Mouse (Mus musculus): ENCODE results near the gene Pgbd1. TPM values are rescaled to one million over a fixed set of nuclear protein-coding genes. Genes with fewer than 3 reads are reported as not detected.
"Not testable (repeated sequence)": the region's sequence is repeated elsewhere in the genome, so short reads cannot be mapped to it uniquely, and the experiment has no call there.

Gene Pgbd1
- total RNA-seq (2022) = 1 to 10 TPM in 2 of 4 experiments, under 1 TPM in 2; 0.75 to 1.9 (median 1.1) TPM

DNA sequence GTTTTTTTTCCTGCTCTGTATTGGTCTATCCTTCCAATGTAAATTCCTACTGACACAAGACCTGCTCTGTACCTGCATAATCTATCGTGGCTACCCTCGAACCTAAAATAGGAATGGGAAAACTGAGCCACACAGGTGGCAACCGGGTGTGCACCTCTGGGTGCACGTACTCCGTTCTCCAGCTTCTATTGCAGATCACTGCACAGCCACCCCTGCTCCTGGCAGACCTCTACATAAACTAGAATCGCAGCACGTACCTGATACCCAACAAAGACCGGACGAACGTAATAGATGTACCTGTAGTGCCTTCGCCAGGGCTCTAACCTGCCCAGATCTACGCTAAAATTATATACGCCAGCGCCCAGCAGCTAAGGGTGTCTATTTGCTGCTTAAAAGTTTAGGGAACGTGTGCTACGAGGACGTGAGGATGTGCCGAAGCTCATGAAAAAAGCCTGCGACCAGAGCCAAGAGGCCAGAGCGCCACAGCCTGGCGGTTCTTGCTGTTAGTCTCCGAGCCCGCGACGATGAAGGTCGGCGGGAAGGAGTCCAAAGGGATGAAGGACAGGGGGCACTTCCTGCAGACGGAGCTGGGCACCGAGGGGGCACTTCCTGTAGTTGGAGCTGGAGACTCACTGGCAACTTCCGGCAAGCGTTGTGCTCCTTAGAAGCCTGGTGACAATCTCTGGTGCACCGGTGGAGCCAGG, at the start of gene Pgbd1:
Pgbd1 (minus strand) TSS at position 556 of the 704 bp plus-strand sequence.
- DNase-seq = peak; percentile 76

DNA sequence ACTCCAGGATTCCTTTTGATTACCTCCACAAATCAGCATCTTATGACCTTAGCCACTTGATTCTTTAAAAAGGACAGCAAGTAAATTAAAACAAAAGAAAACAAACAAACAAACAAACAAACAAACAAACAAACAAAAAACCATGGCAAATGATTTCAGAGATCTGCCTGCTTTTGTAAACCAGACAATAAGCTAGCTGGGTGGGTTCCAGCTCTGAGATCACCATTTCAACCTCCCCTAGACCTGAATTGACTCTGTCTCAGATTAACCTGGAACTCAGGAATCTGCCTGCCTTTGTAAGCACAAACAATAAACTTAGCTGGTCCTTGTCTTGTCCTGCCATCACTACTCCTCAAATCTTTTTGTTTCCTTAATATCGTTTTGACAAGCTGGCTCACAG, 46.0 kb upstream of the Pgbd1 start:
- no peak for DNase-seq

DNA sequence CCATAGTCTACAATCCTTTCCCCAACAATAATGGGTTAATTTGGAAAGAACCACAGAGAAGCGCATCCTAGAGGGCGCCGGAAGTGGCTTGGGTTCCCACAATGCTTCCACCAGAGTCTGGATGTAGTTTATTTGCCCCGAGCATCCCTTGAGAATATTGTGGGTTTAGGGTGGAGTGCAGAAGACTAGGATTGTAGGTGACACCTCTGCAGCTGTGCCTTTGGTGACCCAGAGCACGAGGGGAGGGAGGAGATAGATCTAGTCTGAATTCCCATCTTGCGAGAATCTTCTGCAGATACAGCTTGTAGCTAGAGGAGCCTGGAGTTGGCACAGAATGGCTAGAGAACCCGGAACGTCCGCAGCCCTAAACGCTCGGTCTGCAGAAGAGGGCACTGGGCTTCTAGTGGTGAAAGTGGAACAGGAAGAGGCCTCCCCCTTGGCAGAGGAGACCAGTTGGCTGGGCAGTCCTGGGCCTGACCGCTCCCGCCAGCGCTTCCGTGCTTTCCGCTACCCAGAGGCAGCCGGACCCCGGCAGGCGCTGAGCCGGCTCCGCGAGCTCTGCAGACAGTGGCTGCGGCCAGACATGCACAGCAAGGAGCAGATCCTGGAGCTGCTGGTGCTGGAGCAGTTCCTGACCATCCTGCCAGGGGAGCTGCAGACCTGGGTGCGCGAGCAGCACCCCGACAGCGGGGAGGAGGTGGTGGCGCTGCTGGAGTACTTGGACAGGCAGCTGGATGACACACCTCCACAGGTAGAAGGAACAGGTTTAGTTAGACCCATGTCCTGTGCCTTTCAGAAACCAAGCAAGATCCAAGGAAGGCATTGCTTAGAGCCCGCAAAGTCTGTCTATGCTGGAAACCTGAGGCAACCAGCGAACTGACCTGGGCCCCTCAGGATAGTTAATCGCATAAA, 38.2 kb upstream of the Pgbd1 start, which contains the start of the genes Zkscan4 and Gm10065:
Zkscan4 (plus strand) TSS at position 149 of the 912 bp plus-strand sequence.
Gm10065 (minus strand) TSS at position 683 of the 912 bp plus-strand sequence.
- peak; percentile 39 for DNase-seq

DNA sequence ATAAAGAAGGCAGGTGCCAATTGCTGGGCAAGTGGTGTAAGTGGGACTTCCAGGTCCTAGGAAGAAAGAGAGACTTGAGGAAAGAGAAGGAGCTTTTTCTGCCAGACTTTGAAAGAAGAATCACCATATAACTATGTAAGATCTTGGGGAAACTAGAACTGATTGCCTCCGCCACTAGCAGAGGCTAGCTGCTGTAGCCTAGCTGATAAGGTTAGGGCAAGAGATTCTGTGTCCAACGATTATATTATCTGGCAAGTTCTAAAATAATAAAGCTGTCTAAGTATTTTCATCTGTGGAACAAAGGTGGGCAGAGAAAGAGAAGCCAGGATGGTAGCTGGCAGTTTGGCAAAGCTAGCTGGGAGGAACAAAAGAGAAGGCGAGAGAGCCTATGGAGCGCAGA, 31.6 kb upstream of the Pgbd1 start:
- DNase-seq = no peak

DNA sequence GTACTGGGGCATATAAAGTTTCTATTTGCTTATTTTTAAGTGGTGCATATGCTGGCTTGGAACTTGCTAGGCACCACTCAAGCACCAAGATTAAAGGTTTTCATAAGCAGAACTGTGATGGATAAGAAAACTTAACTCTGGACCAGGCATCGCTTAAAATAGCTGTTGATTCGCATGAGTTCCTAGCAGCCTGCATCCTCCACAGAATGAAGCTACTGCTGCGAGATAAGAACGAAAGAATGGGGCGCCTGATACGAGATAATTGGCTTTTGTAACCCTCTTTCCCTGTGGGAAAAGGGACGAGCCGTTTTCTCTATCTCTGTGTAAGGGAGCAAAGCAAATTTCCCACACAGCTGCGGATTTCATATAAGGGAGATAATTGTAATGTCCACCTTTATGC, 28.2 kb upstream of the Pgbd1 start:
- no peak for DNase-seq

DNA sequence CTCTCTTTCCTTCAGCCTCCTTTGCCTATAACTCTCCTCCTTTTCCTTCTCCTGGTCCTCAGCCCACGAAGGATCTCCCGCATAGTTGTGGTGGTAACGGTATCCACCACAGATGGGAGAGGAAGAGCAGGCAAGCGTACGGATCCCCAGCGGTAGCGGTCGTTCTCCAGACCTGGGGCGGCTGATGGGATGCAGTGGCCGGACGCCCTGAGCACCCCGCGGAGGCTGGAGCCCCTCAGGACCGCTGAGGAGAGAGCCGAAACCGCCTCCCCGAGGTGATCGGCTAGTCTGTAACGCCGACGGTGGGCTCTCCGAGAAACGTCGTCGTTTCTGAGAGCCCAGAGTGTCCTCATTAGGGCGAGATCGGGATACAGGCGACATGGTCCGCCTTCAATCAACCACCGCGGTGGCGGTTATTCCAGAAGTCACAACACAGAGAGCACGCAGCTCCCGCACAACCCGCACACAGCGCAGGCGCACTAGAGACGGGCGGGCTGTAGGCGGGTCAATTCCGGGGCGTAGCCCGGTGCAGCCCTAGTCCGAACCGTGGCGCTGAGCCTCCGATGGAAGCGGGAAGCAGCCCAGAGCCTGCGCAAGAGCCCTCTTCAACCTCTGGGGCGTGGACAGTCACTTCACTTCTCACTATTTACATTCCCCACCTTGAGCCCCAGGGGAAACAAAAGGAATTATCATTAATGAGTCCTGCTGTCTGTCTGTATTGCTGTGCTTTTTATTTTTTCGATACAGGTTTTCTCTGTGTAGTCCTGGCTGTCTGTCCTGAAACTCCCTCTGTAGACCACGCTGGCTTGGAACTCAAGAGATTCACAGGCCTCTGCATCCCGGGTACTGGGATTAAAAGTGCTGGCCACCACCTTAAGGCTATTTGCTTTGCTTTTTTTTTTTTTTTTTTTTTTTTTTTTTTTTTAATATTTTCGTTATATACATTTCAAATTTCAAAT, 27.5 kb upstream of the Pgbd1 start, which contains the start of gene Nkapl:
Nkapl (minus strand) TSS at position 449 of the 959 bp plus-strand sequence.
- peak; percentile 80 for DNase-seq

DNA sequence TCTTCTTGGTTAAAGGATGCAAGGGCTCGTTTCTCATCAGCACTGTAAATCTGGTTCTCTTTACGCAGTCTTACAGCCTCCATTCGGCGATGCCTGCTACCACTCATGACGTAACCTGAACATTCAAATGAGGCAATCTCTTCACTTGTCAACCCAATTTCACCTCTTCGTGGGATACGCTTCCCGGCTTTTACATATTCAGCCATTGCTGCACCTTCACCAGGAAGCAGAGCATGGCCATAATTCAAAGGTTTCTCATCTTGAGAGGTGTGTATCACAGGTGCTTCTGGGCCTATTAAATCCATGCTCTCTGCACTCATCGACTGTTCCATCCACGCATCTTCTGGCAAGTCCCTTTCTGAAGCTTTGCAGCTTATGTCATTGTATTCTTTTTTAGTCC, 26.5 kb upstream of the Pgbd1 start:
- no peak for DNase-seq

DNA sequence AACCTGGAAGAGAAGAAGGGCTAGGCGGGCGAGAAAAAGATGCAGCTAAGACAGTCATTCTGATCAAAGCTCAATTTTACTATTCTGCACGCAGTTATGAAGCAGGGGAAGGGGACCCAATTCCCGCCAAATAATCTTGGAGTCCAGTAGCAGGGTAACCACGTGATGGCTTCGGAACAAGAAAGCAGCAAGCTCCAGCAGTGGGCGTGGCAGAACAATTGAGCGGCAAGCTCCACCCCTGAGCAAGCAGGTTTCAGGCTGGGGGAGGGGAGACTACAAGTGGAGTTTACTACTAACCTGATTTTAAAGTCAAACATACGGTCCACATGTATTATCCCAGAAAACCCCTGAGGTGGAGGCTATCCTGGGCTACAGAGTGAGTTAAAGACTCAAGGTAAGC, 21.7 kb upstream of the Pgbd1 start:
- not testable (repeated sequence) for DNase-seq

DNA sequence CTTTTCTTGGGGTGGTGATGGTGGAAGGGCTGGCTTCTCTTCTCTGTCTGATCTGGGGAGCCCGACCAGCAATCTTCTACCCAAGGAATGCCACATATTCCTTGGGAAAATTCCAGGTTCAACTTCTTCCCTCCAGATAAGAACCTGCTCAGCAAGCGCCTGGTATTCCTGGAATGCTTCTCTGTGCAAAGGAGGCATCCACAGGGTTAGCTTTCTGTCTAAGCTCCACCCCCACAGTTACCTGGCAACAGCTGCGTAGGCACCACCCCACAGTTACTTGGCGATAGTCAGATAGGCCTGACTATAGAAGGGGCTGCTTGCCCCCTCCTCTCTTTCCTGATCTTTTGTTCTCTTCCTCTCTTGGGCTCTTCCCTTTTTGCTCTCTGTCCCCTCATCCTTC, 15.5 kb upstream of the Pgbd1 start:
- no peak for DNase-seq

DNA sequence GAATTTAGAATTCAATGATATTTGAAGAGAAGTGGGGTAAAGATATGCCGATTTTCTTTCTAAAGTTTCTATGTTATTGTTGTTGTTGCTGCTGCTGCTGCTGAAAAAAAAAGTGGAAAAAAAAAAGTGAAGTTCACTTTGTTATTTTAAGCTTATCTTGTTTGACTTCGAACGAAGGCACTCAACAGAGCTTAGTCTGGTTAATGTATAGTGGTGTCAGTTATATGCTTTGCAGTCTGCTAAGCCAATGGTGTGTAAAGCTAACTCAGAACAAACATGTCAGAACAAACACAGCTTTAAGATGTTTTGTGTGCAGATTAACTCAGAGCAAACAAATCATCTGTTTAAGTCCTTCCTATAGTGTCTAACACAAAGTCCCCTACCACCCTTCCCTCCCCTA, 13.3 kb upstream of the Pgbd1 start:
- no peak for DNase-seq

DNA sequence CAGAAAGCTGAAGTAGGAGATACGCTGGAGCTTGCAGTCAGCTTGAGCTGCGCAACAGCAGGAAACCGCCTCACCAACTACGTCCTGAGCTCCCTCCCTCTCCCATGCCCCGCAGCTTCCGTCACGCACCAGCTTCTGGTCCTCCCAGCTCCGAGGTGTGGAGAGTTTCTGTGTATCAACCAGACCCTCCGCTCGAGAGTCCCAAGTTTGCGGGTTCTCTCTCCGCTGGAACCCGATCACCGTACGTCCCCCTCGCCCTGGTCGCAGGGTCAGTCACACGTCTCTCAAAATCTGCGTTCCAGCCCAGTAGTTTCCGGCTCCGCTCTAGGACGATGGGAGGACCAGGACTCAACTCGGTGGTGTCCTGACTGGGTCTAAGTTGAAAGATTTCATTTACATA, 12.6 kb upstream of the Pgbd1 start, which contains the start of gene Zscan26:
Zscan26 (minus strand) TSS at position 282 of the 400 bp plus-strand sequence.
- peak; percentile 76 for DNase-seq

DNA sequence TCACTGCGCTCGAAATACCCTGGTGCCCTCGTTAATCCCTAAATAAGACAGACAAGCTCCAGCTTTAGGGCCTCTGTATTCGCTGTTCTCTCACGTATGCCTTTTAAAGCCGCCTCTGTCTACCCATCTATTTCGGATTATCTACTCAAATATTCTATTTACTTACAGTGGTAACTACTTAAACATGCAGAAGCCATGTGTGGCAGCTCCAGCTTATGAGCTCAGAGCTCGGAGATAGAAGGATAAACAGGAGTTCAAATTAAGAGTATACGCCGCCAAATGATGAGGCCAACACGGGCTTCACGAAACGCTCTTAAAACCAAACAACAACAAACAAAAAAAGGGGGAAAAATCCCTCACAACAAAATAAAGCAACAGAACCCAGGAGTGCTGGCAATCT, 12.2 kb upstream of the Pgbd1 start:
- no peak for DNase-seq

DNA sequence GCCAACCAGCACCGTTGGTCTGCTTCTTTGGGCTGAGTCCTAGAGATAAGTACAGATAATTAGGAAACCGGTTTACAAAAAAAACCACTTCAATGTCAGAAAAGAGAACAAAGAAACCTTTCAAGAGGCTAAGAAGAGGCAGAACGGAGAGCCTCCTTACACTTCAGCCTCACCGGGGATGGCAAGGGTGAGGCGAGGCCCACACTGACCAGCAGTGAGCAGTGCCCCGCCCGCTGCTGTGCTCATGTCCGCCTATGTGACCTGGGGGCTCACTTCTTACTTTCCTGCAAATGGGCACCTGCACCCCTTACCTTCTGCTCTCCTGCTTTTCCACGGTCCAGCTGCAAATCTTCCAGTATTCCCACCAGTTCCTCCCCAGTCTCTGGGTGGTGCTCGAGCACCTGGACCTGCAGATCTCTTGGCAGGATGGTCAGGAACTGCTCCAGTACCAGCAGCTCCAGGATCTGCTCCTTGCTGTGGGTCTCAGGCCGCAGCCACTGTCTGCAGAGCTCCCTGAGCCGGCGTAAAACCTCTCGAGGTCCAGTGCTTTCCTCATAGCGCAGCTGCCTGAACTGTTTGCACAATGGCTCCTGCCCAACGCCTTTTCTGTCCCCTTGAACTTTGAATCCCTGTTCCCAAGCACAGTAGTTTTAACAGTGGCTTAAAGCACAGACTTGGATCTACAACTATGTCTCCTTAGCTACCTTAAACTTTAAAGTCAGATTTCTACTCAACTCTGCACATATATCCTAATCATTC, 7.2 kb upstream of the Pgbd1 start:
- DNase-seq = no peak

DNA sequence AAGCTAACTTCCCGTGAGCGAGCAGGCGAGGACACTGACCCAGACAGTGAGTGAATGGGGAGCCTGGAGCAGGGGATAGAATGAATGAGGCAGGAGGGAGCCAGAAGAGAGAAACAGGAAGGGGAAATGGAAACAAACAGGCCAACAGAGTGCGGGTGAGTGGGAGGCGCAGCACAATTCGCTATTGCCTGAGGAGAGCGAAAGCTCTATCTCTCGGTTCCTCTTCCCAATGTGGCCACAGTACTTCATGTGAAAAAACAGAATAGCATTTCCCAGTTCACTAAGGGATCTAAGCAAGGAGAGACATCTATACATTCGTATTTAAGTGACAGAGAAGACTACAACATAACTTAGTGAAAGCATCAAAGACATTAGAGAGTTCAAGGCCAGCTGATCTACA, 5.9 kb upstream of the Pgbd1 start:
- no peak for DNase-seq

DNA sequence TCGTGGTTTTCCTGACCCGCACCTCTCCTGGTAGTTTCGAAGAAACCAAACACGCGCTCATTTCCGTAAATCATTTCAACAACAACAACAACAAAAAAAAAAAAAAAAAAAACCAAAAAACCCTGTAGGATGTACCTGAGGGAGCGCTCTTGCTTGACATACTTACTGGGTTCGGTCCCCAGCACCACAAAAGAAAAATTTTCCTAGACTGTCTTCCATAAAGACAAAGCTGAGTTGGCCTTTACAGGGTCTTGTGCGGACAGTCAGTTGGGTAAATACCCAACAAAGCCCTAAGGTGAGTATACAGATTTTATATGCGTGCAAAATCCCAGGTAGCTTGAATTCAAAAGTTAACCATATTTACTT, 332 bp upstream of the Pgbd1 start:
- no peak for DNase-seq

DNA sequence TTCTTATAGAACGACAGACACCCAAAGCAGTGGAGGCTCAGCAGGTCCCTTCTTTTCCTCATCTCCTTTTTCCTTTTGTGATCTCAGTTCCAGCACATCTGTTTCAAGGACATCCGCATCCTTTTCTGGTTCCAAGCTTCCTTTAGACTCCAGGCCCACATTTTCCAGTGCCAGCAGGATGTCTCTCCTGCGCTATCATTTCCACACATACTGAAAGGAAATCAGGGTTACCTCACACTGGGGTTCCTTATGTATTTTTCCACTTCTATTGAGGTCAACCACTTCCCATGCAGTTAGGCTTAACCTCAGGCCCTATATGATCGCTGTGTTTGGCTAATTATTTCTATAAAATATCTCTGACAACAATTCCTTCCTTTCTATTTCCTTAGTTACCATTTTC, 5.4 kb downstream of the Pgbd1 start:
- DNase-seq = no peak

DNA sequence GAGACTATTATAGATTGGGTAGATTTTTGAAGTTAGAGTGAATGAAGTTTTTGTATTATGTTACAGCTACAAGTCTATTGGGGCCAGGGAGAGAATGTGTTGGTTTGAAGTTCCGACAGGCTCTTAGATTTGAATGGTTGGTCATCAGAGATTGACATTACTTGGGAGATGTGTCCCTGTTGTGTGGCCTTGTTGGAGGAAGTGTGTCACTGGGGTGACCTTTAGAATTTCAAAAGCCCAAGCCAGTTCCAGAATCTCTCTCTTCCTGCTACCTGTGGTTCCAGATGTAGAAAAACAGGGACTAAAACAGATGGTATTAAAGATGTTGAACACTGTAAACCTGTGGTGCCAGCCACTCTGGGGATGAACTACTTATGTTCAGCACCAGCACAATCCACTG, 13.2 kb downstream of the Pgbd1 start:
- no peak for DNase-seq

DNA sequence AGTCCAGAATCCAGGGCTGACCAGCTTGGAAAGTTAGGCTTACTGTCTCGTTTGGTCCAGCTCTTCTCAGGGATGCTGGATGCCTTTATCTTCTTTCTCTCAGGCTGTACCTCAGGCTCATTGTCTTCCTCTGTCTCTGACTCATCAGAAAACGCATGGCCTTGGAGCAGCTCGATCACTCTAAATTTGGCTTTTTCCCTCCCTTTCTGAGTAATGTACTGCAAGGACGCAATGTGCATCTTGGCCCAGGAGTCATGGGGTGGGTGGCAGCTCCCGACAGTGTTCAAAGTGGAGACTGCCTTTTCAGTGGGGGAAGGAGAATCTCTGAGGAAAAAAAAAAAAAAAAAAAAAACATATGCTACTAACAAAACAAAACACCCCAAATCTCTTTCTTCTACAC, 17.6 kb downstream of the Pgbd1 start:
- DNase-seq = peak; percentile 70

DNA sequence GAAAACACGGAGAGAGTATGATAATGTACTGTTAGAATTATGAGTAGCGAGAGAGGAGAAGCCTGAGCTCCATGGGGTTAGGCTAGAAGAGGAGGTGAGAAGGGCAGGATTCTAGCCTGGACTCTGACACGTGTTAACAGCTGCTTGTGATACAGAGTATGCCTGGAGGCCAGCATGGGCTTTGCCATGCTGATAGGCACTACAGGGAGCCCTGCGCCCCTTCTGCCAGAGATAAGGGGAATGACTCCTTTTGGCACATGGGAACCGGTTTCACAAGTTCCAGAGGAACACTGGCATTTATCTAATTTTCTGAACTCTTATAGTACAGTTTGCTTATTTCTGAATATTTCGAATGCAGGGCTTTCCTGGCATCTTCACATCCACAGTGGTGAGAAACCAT, 22.0 kb downstream of the Pgbd1 start:
- no peak for DNase-seq

DNA sequence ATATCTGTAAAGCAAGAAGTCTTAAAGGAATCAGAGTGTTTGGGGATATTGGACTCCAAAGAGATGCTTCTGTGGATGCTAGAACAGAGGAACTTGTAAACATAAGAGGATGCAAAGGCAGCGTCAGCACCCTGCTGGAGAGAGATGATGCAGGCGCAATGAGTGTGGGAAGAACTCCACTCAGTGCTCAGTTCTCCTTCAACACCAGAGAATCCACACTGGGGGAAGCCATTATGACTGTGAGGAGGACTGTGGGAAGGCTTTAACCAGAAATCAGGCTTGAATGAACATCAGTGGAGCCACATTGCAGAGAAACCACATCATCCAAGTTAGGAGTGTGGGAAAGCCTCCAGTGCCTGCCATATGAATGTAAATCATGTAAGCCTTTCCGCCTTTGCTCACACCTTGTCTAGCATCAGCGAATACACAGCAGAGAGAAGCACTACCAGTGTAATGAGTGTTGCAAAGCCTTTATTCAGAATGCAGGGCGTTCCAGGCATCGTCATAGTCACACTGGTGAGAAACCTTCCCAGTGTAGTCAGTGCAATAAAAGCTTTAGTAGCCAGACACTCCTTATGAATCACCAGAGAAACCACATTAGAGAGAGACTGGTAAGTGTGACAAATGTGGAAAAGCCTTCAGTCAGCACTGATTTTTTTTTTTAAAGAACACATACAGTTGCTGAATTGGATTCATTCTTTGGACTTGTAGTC, 23.4 kb downstream of the Pgbd1 start:
- DNase-seq = no peak

DNA sequence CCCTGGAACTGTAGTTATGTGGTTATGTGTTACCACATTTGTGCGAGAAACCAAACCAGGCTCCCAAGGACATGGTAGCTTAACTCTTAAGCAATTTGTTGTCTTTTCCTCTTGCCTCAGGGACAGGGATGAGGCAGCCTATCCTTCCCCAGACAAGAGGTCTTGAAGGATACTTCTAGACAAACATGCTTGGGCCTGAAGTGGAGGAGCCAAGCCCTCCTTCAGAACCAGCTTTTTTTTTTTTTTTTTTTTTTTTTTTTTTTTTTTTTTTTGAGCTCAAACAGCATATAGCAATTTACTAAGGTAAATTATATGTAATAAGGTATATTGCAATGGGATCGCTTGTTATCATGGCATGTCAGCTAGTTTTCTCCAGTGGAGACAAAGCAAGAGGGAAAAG, 25.1 kb downstream of the Pgbd1 start:
- DNase-seq = no peak

Data from adrenal gland, adult 8-10 months (tissue).